25 mouse cellular contexts compared by ENCODE assay signal in the genomic region with DNA sequence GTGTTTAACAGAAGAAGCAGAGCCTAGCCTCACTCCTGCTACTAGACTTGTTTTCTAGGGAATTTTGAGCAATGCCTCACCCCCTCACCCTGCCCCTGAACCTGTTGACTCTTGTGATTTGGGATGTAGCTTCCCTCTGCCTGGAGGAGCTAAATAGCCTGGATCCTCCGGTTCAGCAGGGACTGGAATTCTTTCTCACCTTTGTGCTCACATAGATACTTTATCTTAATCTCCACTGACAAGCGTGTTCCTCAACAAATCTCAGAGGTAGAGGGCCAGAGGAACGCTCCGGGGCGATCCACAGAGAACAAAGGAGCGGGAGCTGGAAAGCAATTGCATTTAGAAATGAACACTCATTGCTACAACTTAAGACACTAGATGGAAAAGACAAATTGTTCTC.
"Had no signal": no experiment of that assay in that cellular context is flagged by ENCODE, and none has a peak within 500 bp of the region (broad histone marks: within the 10 kb centered on the region; RNA-seq: fewer than 3 reads in every experiment).

No protein-coding gene starts in this region.

- H3K9me3 ChIP-seq: heart, embryonic 13.5 days; heart, embryonic 15.5 days; hindbrain, embryonic 13.5 days; hindbrain, embryonic 15.5 days; limb, embryonic 12.5 days; limb, embryonic 15.5 days; liver, embryonic 12.5 days had no signal

- H3K27ac ChIP-seq: gastrocnemius, adult 2 months; heart, adult 2 months; heart, embryonic 13.5 days; heart, embryonic 15.5 days; hindbrain, embryonic 13.5 days; hindbrain, embryonic 15.5 days; hindbrain, postnatal 0 days; limb, embryonic 12.5 days; limb, embryonic 15.5 days; liver, embryonic 12.5 days had no signal

- ATAC-seq: hindbrain, postnatal 0 days; intestine, embryonic 16.5 days; liver, embryonic 12.5 days had no signal

- H3K27me3 ChIP-seq: heart, embryonic 13.5 days; heart, embryonic 15.5 days; hindbrain, embryonic 13.5 days; hindbrain, embryonic 15.5 days; limb, embryonic 12.5 days; limb, embryonic 15.5 days; liver, embryonic 12.5 days had no signal

- DNase-seq: gastrocnemius, adult 2 months; gastrocnemius, postnatal 10 days; gastrocnemius, postnatal 25 days; heart, adult 11 months; heart, adult 2 months; heart, postnatal 14 days; heart, postnatal 36 days; kidney, adult 11 months; kidney, adult 2 months; kidney, adult 9 months; kidney, postnatal 10 days; kidney, postnatal 36 days; layer of hippocampus, adult 9-11 months; layer of hippocampus, postnatal 36 days; left cerebral cortex, postnatal 4 days had no signal

- H3K4me3 ChIP-seq: gastrocnemius, adult 2 months; heart, adult 2 months; heart, embryonic 13.5 days; heart, embryonic 15.5 days; hindbrain, embryonic 13.5 days; hindbrain, embryonic 15.5 days; limb, embryonic 12.5 days; limb, embryonic 15.5 days; liver, embryonic 12.5 days had no signal

- H3K36me3 ChIP-seq: heart, embryonic 13.5 days; heart, embryonic 15.5 days; hindbrain, embryonic 13.5 days; hindbrain, embryonic 15.5 days; limb, embryonic 12.5 days; limb, embryonic 15.5 days; liver, embryonic 12.5 days had no signal

- H3K9ac ChIP-seq: heart, embryonic 13.5 days; heart, embryonic 15.5 days; hindbrain, embryonic 13.5 days; hindbrain, embryonic 15.5 days; limb, embryonic 12.5 days; limb, embryonic 15.5 days; liver, embryonic 12.5 days had no signal

- H3K4me1 ChIP-seq: heart, embryonic 13.5 days; heart, embryonic 15.5 days; hindbrain, embryonic 13.5 days; hindbrain, embryonic 15.5 days; limb, embryonic 12.5 days; limb, embryonic 15.5 days; liver, embryonic 12.5 days had no signal

- H3K4me2 ChIP-seq: heart, embryonic 11.5 days; heart, embryonic 13.5 days; heart, embryonic 15.5 days; hindbrain, embryonic 13.5 days; hindbrain, embryonic 15.5 days; limb, embryonic 12.5 days; limb, embryonic 15.5 days; liver, embryonic 12.5 days had no signal
